Mouse (Mus musculus) right cerebral cortex, adult 18-20 months (tissue): ENCODE data around the gene Rpl36a.
A peak's percentile ranks its signal among the peaks of the same experiment; 100 is the strongest.

Experiments
- DNase-seq: peaks from one replicate; pipeline ENCODE4 v3.0.0; 2022; ENCODE audit warnings: mixed read lengths

Rpl36a gene

GRCm38 (mm10) chrX:134600659-134601379 is 15.4 kb downstream of the Rpl36a start, which contains the start of the genes Gla and Hnrnph2:
Gla (minus strand) TSS chrX:134601125.
Hnrnph2 (plus strand) TSS chrX:134601179.
- peak; percentile 93 for DNase-seq

- no peak for DNase-seq
Measured at GRCm38 (mm10) chrX:134601380-134602120, 16.1 kb downstream of the Rpl36a start.

GRCm38 (mm10) chrX:134609472-134609871 is 24.0 kb downstream of the Rpl36a start:
- no peak for DNase-seq

- DNase-seq: no peak
Measured at GRCm38 (mm10) chrX:134610984-134611383, 25.5 kb downstream of the Rpl36a start.

DNA sequence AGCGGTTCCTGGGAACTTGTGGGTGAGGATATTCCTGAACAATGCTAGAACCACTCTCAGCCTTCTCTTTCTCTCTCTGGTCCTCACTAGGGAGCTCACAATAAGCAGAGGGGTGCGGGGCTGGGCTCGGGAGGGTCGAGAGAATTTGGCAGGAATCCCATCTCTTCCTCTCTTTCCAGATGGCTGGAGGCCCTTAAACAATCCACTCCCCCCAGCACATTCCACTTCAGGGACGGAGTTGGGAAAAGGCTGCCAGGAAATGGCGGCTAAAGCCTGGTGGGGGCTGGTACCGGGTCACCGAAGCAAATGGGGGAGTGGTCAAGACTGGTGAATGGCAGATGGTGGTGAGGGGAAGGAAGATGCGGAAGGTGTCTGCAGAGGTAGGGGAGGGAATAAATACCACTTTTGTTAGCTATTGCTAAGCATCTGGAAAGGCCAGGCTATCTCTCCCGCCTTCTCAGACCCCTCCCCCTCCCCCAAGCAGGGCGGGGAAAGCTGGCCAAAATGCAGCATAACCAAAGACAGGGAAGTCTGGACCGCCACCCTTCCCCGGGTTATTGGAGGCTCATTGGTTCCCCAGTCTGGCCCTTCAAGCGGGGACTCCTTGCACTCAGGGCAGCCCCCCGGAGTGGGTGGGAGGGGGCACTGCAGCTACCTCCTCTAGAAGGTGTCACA is 27.0 kb downstream of the Rpl36a start:
- DNase-seq: peak; percentile 14

DNA sequence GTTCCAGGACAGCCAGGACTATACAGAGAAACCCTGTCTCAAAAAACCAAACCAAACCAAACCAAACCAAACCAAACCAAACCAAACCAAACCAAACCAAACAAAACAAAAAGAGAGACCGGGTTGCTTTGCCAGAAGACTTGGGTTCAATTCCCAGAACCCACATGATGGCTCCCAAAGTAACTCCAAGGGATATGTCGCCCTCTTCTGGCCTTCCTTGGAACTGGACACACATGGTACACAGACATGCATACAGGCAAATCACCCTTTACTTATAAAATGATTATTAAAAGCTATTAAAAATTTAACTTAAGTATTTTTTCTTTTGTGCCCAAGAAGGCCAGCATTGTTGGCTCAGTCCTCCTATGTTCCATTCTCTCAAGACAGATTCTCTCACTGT is 28.9 kb downstream of the Rpl36a start:
- no peak for DNase-seq

DNA sequence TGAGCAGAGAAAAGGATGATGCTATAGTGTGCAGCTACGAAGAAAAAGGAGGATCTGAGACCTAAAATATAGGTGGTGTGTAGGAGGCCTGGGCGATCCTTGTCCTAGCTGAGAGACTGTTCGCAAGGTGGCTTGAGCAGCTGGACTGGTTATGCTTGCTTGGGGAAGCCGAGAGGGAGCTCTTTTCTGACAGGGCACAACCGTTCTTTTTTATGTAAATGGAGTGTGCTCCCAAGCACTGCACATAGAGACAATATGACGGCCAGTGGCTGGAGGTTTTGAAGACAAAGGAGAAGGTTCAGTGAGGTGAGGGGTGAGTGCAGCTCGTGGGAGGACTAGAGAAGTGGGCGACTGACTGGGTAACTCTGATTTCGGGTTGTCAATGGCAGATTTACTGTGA is 34.2 kb downstream of the Rpl36a start:
- no peak for DNase-seq

GRCm38 (mm10) chrX:134620254-134620865 is 34.9 kb downstream of the Rpl36a start:
- DNase-seq: no peak

DNA sequence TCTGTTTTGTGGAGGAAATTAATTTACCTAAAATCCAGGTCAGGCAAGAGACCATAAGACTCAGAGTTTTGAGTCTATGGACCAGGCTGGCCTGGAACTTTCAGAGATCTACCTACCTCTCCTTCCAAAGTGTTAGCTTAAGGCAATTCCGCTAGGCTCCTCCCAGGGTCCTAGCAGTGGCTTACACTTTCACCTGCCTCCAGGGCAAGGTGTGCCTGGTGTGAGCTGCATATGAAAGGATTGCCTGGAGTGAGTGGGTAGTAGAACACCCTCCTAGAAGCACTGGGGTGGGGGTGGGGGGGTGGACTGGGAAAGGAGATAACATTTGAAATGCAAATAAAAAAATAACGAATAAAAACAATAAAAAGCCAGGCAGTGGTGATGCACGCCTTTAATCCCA is 36.2 kb downstream of the Rpl36a start:
- DNase-seq: no peak

GRCm38 (mm10) chrX:134623350-134623749 is 37.9 kb downstream of the Rpl36a start:
- no peak for DNase-seq

DNA sequence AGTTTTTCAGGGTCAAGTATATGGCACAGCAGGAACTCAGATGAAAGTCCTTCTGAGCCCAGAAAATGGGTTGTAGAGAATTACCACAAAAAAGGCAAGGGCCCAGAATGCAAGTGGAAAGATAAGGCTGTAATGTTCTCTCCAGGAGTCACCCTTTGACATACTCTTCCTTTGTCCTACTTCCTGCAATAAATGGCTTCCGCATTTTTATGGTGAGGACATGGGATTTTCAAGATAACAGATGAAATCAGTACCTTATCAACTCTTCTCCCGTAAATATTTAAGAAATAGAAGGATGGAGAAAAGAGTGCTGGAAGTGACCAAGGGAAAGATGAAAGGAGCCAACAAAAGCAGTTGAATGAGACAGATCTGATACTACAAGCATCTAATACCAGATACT is 42.7 kb downstream of the Rpl36a start:
- DNase-seq: no peak

DNA sequence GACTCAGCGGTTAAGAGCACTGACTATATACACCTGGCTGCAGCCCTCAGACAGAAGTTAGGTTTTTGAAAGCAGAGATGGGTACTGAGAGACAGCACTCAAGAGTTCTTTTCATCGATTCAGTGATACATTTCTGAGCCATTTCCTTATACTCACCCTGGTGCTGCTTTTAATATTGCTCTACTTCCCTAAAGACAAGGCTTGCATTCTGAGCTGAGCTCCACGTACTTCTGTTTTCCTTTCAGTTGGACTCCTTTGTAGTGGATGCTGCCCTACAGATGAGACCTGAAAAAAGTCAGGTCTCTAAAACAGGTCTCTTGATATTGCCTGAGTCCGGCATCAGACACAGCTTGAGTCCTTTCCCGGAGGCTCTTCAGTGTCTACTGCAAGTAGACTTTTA is 47.3 kb downstream of the Rpl36a start:
- no peak for DNase-seq

- DNase-seq: no peak
Measured at GRCm38 (mm10) chrX:134635111-134635510, 49.7 kb downstream of the Rpl36a start.

DNA sequence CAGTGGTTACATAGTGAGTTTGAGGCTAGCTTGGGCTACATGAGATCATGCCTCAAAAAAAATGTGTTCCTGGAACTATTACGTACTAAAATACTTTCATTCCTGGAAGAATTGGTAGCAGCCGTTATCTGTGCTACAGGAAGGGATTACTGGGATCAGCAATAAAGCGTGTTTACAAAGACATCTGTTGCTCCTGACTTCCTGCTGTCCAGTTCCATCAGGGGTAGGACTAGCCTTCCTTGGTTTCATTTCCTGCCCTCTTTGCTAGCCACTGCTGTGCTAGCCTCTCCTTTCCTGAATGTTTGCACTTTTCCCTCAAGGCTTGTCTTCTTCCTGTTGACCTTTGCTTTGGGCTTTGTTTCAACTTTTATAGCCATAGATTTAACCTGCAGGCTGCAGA is 50.4 kb downstream of the Rpl36a start:
- DNase-seq: no peak
